Mouse (Mus musculus) forebrain, embryonic 16.5 days (tissue): ENCODE results near the gene Lemd2. TPM values are rescaled to one million over a fixed set of nuclear protein-coding genes. Genes with fewer than 3 reads are reported as not detected.
A peak's percentile ranks its signal among the peaks of the same experiment; 100 is the strongest.

ENCODE experiments used
- ATAC-seq: fragments of 200-750 bp; cut with Nextera tagmentation; 2 replicates; pipeline ENCODE4 v1.8.0; 2017; ENCODE audit warnings: mild to moderate bottlenecking, moderate library complexity
- H3K27ac ChIP-seq: fragments of 300-500 bp; sonication (generic); 2 replicates; pipeline ENCODE4 v1.5.1; 2014; ENCODE audit warnings: low read length, control low read depth
- H3K27me3 ChIP-seq: fragments of 300-500 bp; sonication (generic); replicated peaks from 2 replicates; pipeline ENCODE4 v1.6.1; 2014; ENCODE audit warnings: low read length; ENCODE audit not compliant: control insufficient read depth, insufficient read depth
- H3K36me3 ChIP-seq: fragments of 300-500 bp; sonication (generic); 2 replicates; pipeline ENCODE4 v1.6.1; 2014; ENCODE audit not compliant: control insufficient read depth, insufficient read depth
- H3K4me1 ChIP-seq: fragments of 300-500 bp; sonication (generic); replicated peaks from 2 replicates; pipeline ENCODE4 v1.6.1; 2014; ENCODE audit warnings: low read length; ENCODE audit not compliant: control insufficient read depth, insufficient read depth
- H3K4me2 ChIP-seq: fragments of 300-500 bp; sonication (generic); 2 replicates; pipeline ENCODE4 v1.6.1; 2014; ENCODE audit warnings: mild to moderate bottlenecking, low read length, control low read depth
- H3K4me3 ChIP-seq: fragments of 300-500 bp; sonication (generic); replicated peaks from 2 replicates; pipeline ENCODE4 v1.5.1; 2014; ENCODE audit warnings: mild to moderate bottlenecking, low read length, control low read depth
- H3K9ac ChIP-seq: fragments of 300-500 bp; sonication (generic); replicated peaks from 2 replicates; pipeline ENCODE4 v1.6.1; 2014; ENCODE audit warnings: low read depth, low read length, control low read depth
- H3K9me3 ChIP-seq: fragments of 300-500 bp; sonication (generic); 2 replicates; pipeline ENCODE4 v1.6.1; 2016; ENCODE audit warnings: low read length; ENCODE audit not compliant: control insufficient read depth
- WGBS: fragments of 180-500 bp; shearing (Covaris S2); extraction: QIAGEN DNeasy Blood & Tissue Kit; methylation state at CpG from one replicate; pipeline ENCODE4 v1.1.7; 2014; 5-methylcytosine and 5-hydroxymethylcytosine counted together
- polyA plus RNA-seq: library from polyadenylated mRNA; unstranded; fragments of >200 nt; fragmentation: Nextera tagmentation; extraction: Ambion mirVana; gene quantifications from 2 replicates; pipeline ENCODE4 v1.2.1, GENCODE M21; 2015

Lemd2 gene
- polyA plus RNA-seq, 1 experiment from 2014 or later, result 26.4 TPM

- Histone ChIP-seq H3K27ac (no peak overlapping the region), H3K4me1 (peaks cover 1% of the 10 kb centered on the region; the same call in 1 of the 2 replicates), H3K27me3 (no peaks in the 10 kb centered on the region), H3K4me2 (no peak overlapping the region), H3K9ac (no peak overlapping the region), H3K4me3 (no peak overlapping the region), H3K36me3 (peaks cover 26% of the 10 kb centered on the region), H3K9me3 (no peaks in the 10 kb centered on the region)
- ATAC-seq, result no peak
- 43% methylated on average over 9 of the region's 9 CpGs for WGBS
These were observed 8.1 kb downstream of the Lemd2 start for GRCm38 (mm10) chr17:27196206-27196605.

- Histone ChIP-seq H3K9ac (no peak overlapping the region), H3K4me1 (no peaks in the 10 kb centered on the region; the same call in 1 of the 2 replicates), H3K4me2 (no peak overlapping the region), H3K4me3 (no peak overlapping the region), H3K27ac (no peak overlapping the region), H3K27me3 (no peaks in the 10 kb centered on the region), H3K9me3 (no peaks in the 10 kb centered on the region), H3K36me3 (peaks cover 18% of the 10 kb centered on the region)
- 50% methylated on average over 20 of the region's 20 CpGs for WGBS
- ATAC-seq, result no peak
These were observed 9.7 kb downstream of the Lemd2 start for GRCm38 (mm10) chr17:27194258-27195185.

GRCm38 (mm10) chr17:27191804-27192203, 12.5 kb downstream of the Lemd2 start:
- Histone ChIP-seq H3K4me1 (no peaks in the 10 kb centered on the region; the same call in 1 of the 2 replicates), H3K9ac (no peak overlapping the region), H3K36me3 (peaks cover 7% of the 10 kb centered on the region), H3K27ac (no peak overlapping the region), H3K4me3 (no peak overlapping the region), H3K27me3 (no peaks in the 10 kb centered on the region), H3K4me2 (no peak overlapping the region), H3K9me3 (no peaks in the 10 kb centered on the region)
- no peak for ATAC-seq
- 81% methylated on average over 5 of the region's 5 CpGs for WGBS

- 91% methylated on average over 6 of the region's 6 CpGs for WGBS
- peaks cover 7% of the 10 kb centered on the region for H3K36me3 ChIP-seq
These were observed 13.1 kb downstream of the Lemd2 start for GRCm38 (mm10) chr17:27191189-27191588.

GRCm38 (mm10) chr17:27189640-27190216, 14.5 kb downstream of the Lemd2 start:
- no peaks in the 10 kb centered on the region for H3K9me3 ChIP-seq
- peaks cover 7% of the 10 kb centered on the region for H3K36me3 ChIP-seq
- H3K4me2 ChIP-seq, result no peak overlapping the region
- no peak overlapping the region for H3K27ac ChIP-seq
- no peaks in the 10 kb centered on the region; the same call in 1 of the 2 replicates for H3K4me1 ChIP-seq
- H3K4me3 ChIP-seq, result no peak overlapping the region
- no peak overlapping the region for H3K9ac ChIP-seq
- WGBS, result 23% methylated on average over 10 of the region's 10 CpGs
- ATAC-seq, result peak; percentile 78
- no peaks in the 10 kb centered on the region for H3K27me3 ChIP-seq

More at GRCm38 (mm10) chr17:27191189-27191588, 13.1 kb downstream of the Lemd2 start:
- H3K9ac ChIP-seq, result no peak overlapping the region
- no peak overlapping the region for H3K27ac ChIP-seq
- H3K27me3 ChIP-seq, result no peaks in the 10 kb centered on the region
- no peak overlapping the region for H3K4me3 ChIP-seq
- no peak for ATAC-seq
- no peaks in the 10 kb centered on the region; the same call in 1 of the 2 replicates for H3K4me1 ChIP-seq
- no peaks in the 10 kb centered on the region for H3K9me3 ChIP-seq
- no peak overlapping the region for H3K4me2 ChIP-seq

GRCm38 (mm10) chr17:27188883-27189282, 15.4 kb downstream of the Lemd2 start:
- H3K9me3 ChIP-seq, result no peaks in the 10 kb centered on the region
- no peak overlapping the region for H3K9ac ChIP-seq
- no peak overlapping the region for H3K27ac ChIP-seq
- ATAC-seq, result no peak
- no peak overlapping the region for H3K4me2 ChIP-seq
- no peaks in the 10 kb centered on the region for H3K27me3 ChIP-seq
- H3K36me3 ChIP-seq, result peaks cover 7% of the 10 kb centered on the region
- no peak overlapping the region for H3K4me3 ChIP-seq
- WGBS, result 74% methylated on average over 8 of the region's 9 CpGs
- no peaks in the 10 kb centered on the region for H3K4me1 ChIP-seq

- Histone ChIP-seq H3K4me3 (no peak overlapping the region), H3K9me3 (no peaks in the 10 kb centered on the region), H3K36me3 (peaks cover 4% of the 10 kb centered on the region; the same call in 1 of the 2 replicates), H3K9ac (no peak overlapping the region), H3K4me2 (no peak overlapping the region), H3K4me1 (no peaks in the 10 kb centered on the region; the same call in 1 of the 2 replicates), H3K27me3 (no peaks in the 10 kb centered on the region), H3K27ac (no peak overlapping the region)
- ATAC-seq, result no peak
- WGBS, result 64% methylated on average over 5 of the region's 5 CpGs
These were observed 17.2 kb downstream of the Lemd2 start for GRCm38 (mm10) chr17:27187059-27187458.

GRCm38 (mm10) chr17:27186068-27186467, 18.2 kb downstream of the Lemd2 start:
- 88% methylated on average over 3 of the region's 3 CpGs for WGBS
- Histone ChIP-seq H3K4me3 (no peak overlapping the region), H3K4me2 (no peak overlapping the region), H3K9me3 (no peaks in the 10 kb centered on the region), H3K27ac (no peak overlapping the region), H3K36me3 (no peaks in the 10 kb centered on the region), H3K4me1 (no peaks in the 10 kb centered on the region; the same call in 1 of the 2 replicates), H3K27me3 (no peaks in the 10 kb centered on the region), H3K9ac (no peak overlapping the region)
- ATAC-seq, result no peak

GRCm38 (mm10) chr17:27183667-27184292, 20.5 kb downstream of the Lemd2 start:
- Histone ChIP-seq H3K27ac (no peak overlapping the region), H3K4me2 (no peak overlapping the region), H3K4me3 (no peak overlapping the region), H3K9me3 (no peaks in the 10 kb centered on the region), H3K27me3 (no peaks in the 10 kb centered on the region), H3K36me3 (no peaks in the 10 kb centered on the region), H3K9ac (no peak overlapping the region), H3K4me1 (no peaks in the 10 kb centered on the region; the same call in 1 of the 2 replicates)
- no peak for ATAC-seq
- WGBS, result 83% methylated on average over 12 of the region's 12 CpGs
